Mouse (Mus musculus): ENCODE measurements around the gene Igtp.
"Not testable (repeated sequence)": the region's sequence is repeated elsewhere in the genome, so short reads cannot be mapped to it uniquely, and the experiment has no call there.

Gene Igtp

DNA sequence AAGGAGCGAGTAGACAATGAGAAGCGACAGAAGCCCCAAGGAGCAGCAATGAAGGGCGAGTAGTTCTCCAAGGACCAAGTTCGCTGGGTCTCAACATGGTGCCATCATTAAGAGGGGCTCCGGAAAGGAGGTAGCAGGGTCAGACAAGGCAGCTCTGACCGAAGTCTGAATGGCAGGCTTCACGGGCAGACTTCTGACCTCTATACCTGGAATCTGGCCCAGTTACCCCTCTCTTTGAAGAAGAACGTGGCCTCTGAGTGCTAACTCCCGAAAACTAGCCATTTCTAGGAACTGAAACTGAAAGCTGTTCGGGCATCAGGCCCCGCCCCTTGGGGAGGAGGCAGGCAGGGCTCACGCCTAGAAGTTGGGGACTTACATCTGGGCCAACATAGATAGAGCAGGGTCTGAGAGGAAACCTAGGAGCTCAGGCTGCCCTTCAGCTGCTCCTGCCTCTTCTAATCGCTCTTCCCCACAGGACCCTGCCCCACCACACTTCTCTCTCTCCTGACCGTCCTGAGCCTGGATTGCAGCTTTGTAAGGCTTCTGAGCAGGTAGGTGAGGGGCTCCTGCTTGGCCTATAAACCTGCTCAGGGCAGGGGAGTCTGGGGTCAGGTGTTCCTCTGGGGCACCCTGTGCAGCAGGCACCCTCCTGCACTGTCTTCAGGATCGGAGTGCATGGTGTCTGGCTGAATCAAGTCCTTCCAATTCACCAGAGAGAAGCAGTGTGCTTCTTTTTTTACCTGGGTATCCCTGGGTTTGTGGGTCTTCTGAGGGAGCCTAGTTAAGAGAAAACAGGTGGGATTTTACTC lies at the start of gene Igtp, which contains the start of gene Irgm2:
Gene Igtp, plus strand, starts transcription at position 328 of the 809 bp plus-strand sequence.
Gene Irgm2, plus strand, starts transcription at position 390 of the 809 bp plus-strand sequence.
- DNase-seq, result peak; percentile 79

DNA sequence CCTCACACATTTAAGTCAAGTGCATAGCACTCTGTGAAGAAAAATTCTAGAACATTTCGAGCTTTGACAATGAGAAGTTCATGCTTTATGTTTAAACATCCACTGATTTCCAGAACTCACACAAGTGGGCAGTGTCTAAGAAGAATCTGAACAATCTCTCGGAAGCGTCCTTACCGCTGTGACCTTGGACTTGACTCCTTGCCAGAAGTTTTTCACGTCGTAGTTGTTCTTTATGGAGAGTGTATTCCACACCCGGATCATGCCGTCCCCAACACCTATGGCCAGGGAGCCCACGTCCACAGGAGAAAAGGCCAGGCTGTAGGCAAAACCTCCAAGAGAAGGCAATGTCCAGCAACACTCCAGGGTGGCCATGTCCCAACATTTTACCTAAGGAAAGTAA lies 43.9 kb upstream of the Igtp start:
- DNase-seq, result no peak

DNA sequence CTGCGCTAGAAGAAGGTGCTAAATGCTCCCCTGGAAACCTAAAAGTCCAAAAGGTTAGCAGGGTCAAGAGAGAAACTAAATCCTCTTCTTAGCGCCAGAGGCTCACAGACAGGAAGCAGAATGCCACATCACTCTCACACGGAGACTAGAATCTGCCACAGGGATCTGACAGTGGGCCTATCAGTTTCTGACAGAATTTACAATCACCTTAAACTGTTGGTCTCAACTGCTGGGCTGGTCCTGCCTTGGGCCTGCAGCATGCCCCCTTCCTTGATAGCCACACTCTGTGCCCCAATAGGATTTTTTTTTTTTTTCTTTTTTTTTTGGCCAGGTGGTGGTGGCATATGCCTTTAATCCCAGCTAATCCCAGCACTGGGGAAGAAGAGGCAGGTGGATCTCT lies 42.5 kb upstream of the Igtp start:
- DNase-seq, result no peak

DNA sequence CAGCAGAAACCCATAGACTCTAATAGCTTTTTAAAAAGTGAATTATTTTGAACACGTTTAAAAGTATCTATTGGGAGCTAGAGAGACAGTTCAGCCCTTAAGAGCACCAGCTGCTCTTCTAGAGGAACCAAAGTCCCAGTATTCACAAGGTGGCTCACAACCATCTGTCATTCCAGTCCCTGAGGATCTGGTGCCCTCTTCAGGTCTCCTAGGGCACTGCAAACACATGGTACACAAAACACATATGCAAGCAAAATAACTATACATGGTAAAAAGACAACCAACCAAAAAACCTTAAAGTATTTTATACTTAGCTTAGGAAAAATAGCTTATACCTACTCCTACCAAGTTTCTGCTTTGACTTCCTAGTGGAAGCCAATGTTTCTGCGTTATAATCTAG lies 34.3 kb upstream of the Igtp start:
- no peak for DNase-seq

DNA sequence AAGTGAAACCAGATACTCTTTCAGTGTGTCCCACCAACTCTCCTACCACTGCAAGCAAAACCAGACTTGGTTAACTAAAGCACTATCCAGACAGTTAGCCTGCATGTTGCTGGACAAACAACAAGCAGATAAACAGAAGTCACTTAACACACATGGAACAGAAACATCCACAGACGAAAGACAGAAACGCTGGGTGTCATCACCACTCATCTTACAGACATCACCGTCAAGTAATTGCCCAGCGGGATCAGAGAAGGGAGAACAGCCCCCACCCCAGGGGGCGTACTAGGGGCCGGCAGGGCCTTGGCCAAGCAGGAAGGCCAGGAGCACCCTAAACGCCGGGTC lies 31.6 kb upstream of the Igtp start:
- no peak for DNase-seq

DNA sequence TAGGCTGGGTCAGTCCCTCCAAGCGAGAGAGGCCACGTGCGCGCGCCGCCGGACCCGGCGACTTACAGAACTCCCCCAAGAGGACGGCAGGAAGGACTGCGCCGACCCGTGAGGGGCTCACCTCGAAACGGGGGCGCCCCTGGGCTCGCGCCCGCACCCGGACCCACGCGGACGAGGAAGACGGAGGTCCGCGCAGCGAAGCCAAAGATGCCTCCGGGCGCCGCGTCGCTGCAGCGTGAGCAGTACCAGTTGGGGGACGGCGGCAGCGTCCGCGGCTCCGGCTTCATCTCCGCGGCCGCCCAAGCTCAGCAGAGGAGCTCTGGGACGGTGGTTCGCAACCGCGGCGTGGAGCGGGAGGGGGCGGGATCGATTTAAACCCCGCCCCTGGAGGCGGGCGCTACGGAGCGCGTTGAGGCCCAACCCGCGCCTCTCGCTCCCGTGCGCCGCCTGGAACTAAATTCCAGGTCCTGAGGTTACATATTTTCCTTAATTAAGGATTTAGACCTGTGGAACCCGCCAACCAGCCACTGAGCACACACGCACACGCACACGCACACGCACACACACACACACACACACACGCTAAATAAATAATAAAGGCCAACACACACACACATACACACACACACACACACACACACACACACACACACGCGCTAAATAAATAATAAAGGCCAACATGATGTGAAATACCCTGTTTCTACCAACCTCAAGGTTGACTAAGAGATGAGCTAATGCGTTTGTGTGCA lies 31.0 kb upstream of the Igtp start, which contains the start of gene Gemin5:
Gene Gemin5, minus strand, starts transcription at position 373 of the 749 bp plus-strand sequence.
- peak; percentile 79 for DNase-seq

DNA sequence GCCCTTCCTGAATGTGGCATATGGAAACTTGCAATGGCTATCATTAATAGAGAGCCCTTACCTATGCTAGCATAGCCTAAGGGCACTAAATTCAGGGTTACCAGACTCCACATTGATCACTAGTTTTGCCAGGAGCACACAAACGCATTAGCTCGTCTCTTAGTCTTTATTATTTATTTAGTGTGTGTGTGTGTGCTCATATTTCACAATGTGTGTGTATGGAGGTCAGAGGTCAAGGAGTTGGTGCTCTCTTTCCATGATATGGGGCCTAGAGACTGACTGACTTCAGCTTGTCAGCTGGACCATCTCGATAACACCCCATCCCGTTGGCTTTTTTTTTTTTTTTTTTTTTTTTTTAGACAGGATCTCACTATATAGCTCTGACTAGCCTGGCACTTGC lies 29.7 kb upstream of the Igtp start:
- no peak for DNase-seq

DNA sequence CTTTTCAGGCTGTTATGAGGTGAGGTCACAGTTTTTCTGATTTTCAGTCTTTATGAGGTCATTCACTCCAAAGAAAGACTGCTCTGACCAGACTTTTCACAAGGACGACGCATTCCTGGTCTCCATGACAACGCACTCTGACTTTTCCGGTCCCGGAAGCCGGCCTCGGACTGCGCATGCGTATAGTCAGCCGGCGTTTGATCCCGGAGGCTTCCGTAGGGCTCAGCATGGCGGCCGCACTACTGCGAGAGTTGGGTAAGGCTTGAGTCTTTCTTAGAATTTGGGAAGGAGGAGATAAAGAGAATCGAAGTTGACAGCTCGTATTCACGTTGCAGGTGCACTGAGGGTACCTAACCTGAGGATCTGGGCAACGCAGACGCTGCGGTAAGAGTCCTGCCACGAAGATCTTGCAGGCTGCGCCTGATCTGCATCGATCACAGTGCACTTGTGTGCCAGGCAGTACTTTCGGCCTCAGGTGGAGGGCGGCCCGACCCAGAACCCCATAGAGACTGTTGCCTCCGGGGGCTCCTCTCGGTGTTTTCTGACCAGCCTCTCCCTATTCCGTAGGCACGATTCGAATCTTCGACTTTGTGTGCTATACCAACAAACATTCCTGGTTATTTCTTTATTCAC lies 27.8 kb upstream of the Igtp start, which contains the start of gene Mrpl22:
Gene Mrpl22, plus strand, starts transcription at position 203 of the 633 bp plus-strand sequence.
- DNase-seq, result peak; percentile 95

DNA sequence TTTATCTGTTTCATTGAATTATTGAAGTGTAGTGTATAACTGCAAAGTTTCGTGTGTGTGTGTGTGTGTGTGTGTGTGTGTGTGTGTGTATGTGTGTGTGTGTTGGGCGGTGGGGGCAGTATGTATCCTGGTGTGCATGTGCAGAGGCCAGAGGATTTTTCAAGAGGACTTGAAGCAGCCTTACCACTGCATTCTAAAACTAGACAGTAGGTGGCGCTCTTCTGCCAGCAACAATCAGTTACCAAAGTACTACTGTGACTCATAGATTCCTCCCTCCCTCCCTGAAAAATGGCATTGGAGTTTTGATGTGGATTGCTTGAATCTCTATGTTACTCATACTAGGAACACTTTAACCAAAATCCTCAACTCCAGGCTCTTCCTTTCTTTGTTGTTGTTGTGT lies 19.8 kb upstream of the Igtp start:
- peak; percentile 74 for DNase-seq

DNA sequence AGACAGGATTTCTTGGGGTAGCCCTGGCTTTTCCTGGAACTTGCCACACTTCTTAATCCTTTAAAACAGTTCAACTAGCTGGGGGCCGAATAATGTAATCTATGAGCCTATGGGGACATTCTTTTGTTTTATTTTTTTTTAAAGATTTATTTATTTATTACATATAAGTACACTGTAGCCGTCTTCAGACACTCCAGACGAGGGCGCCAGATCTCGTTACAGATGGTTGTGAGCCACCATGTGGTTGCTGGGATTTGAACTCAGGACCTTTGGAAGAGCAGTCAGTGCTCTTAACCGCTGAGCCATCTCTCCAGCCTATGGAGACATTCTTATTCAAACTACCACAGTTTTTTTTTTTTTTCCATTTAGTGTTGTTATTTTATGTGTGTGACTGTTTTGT lies 19.4 kb upstream of the Igtp start:
- DNase-seq, result not testable (repeated sequence)

DNA sequence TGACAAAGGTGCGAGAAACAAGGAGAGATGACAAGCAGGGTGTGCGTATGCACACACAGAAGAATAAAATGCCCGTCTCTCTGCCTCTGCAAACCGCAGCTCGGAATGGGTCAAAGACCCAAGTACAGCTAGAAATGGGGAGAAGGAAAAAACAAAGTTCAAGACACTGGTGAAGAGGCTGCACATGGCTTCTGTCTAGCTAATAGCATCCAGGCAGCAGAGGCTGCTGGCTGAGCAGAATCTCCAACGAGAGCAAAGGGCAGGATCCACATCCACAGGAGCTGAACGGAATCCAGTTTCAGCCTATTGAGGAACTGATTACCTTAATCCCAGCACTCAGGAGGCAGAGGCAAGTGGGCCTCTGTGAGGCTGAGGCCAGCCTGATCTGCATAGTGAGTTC lies 18.6 kb upstream of the Igtp start:
- DNase-seq, result peak; percentile 72

DNA sequence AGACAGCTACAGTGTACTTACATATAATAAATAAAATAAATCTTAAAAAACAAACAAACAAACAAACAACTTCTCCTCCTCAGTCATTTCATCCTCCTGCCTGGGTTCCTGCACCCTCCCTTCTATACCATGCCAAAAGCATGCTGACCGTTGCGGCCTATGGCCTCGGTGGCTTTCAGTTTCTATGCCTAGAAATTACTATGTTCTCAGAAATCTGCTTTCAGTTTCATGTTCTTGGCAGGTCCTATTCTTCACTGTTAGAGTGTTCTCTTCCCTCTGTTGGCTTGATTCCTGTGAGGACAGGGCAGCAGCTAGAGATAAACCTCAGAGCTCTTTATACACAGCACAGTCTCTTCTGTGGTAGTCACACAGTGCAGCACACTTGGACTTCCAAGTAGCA lies 15.8 kb upstream of the Igtp start:
- DNase-seq, result no peak

DNA sequence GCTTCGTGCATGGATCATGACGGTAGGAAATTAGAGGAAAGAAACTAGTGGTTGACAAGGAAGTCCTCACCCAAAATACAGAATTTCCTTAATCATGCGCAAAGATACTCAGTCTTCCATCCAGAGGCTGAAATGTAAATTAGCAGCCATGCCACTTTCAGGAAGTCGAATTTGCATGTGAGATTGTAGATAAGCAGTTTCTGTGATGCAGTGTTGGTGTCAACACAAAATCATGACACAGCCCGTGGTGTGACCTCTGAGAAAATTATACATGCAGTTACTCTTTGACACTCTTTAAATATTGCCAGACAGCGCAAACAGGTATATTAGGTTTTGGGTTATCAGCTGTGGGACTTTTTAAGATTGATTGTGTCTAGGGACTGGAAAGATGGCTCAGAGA lies 9.7 kb upstream of the Igtp start:
- DNase-seq, result no peak

DNA sequence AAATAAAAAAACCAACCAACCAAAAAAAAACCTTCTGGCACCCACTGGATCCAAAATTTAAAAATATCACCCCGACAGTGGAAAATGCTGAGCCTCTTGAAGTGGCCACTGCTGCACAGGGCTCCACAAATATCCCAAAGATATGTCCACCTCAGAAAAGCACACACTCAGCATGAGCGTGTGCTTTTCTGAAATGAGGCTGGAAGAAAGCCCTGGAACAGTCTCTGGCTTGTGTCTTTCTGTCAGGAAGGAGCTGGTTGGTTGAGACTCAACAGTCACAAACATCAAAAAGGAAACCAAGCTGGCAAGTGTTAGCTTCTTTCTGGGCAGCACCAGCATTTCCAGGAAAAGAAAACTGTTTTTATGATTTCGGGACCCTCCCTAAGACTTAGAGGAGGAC lies 6.0 kb upstream of the Igtp start:
- no peak for DNase-seq

DNA sequence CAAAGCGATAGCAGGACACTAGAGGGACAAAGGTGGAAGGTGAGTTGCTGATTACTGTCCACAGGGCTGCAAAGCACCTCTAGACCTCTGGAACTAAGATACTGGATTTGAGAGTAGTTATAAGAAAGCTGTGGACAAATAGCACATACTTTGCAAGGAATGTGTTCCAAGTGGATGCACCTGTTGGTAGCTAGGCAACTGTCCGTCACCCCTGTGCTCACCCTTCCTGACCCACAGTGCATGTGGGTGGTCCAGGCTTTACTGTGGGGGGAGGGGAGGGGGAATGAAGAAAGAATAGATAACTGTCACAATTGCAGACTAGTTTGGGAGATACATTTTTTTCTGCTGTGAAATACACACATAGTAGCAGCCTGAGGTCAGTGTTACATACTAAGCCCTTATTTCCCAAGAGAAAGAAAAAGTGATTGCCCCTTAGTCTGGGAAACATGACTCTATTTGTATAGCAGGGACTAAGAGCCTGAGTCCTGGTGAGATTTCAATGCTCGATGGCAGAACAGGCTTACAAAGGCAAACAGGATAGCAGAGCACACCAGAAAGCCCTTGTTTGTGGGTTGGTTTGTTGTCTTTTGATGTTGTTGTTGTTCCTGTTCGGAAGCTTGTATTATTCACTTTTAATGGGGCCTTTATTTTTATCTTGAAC lies 5.4 kb upstream of the Igtp start:
- no peak for DNase-seq

DNA sequence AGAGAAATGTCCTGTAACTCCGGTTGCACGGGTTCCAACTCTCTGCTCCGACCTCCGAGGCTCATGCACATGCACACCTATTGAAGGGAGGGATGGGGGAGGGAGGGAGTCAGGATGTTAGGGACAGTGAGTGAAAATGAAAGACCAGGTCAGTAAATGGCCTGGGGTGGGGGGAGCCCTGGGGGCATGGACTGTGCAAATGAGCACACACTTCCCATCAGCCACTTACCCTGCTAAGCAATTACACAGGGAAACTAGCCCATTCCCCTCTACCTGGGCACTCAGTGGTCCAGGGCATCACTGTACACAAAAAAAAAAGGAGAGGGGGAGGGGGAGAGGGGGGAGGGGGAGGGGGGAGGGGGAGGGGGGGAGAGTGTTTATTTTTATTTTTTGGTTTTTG lies 693 bp upstream of the Igtp start:
- no peak for DNase-seq

DNA sequence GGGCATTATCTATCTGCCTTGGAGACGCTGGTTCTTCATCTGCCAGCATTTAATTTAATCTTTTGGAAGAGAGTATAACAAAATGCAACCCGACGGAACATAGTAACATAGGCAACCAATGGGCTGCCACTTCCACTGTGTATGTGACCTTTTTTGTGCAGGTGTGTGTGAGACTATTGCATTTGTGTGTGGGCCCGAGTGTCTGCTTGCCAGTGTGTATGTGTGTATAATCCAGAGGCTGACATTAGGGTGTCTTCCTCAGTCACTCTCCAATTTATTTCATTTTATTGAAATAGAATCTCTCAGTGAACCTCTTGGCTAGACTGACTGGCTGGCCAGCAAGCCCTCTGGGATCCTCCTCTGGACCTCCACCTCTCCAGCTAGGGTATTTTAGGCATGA lies 870 bp downstream of the Igtp start:
- DNase-seq, result no peak

DNA sequence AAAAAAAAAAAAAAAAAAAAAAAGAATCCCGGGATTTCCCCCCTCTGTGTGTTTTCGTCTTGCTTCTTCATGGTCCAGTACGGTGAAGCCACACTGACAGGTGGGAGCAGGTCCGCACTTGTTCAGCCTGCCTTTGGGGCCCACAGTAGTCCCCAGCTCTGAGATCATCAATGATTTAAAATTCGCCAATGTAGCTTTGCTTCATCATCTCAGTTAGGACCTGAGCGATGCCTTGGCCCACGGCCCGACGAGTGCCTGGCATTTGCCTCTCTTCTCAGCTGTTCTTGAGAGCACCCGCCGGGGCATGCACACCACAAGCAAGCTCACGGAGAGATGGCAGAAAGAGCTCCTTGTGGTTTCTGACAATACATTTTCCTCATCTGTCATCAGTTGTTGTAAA lies 1.7 kb downstream of the Igtp start:
- DNase-seq, result no peak

DNA sequence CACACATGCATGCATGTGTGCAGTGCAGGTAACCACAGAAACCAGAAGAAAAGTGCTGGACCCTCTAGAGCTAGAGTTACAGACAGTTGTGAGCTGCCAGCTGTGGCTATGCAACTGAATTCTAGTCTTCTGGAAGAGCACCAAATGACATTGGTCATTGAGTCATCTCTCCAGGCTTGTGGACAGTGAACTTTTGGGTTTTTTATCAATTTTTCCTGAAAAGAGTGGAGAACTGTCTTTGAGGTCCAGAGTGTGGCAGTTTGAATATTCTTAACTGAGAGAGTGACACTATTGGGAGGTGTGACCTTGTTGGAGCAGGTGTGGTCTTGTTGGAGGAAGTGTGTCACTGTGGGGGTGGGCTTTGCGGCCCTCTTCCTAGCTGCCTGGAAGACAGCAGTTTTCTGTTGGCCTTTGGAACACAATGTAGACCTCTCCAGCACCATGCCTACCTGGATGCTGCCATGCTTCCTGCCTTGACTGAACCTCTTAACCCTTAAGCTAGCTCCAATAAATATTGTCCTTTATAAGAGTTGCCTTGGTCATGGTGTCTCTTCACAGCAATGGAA lies 11.0 kb downstream of the Igtp start:
- DNase-seq, result no peak

DNA sequence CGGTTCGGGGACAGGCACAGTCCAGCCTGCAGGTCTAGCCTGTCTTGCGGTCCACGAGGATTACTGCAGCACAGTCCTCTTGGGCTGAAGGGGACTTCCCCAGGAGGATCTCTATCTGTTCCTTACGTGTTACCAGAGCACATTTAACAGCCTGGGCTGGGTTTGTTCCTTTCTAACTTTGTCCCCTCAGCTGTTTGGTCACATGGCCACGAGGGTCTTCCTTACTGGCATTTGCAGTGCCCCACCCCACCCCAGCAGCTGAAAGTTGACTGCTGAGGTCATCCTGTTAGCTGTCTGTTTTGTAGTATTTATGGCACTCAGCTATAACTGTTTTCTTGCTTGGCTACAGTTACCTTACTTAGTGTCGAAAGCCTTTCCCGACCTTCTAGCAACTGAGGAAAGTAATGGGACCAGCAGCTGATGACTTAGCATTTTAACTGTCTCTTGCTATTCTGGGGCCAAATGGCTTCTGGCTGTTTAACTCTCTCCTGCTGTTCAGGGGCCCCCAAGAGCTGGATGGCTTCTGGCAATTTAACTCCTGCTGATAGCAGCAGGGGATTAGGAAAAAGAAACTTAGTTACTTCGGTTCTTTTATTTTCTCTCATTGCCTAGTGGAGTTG lies 11.8 kb downstream of the Igtp start:
- DNase-seq, result no peak

DNA sequence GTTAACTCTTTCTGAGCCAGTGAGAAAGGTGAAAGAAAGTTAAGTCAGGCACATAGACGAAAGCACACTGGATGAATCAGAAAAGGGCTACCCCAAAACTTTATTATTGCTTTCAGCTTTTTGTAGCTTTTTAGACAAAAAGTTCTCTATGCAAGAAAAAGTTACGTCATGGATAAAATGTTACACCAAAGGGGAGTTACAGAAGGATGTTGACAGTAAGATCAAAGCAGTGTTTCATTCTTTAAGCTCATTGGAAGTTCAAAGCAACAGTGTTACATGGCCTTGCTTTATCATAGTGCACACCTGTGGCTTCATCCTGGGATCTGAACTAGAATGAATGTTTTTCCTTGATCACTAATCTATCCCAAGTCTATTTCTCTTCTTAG lies 12.3 kb downstream of the Igtp start:
- no peak for DNase-seq

DNA sequence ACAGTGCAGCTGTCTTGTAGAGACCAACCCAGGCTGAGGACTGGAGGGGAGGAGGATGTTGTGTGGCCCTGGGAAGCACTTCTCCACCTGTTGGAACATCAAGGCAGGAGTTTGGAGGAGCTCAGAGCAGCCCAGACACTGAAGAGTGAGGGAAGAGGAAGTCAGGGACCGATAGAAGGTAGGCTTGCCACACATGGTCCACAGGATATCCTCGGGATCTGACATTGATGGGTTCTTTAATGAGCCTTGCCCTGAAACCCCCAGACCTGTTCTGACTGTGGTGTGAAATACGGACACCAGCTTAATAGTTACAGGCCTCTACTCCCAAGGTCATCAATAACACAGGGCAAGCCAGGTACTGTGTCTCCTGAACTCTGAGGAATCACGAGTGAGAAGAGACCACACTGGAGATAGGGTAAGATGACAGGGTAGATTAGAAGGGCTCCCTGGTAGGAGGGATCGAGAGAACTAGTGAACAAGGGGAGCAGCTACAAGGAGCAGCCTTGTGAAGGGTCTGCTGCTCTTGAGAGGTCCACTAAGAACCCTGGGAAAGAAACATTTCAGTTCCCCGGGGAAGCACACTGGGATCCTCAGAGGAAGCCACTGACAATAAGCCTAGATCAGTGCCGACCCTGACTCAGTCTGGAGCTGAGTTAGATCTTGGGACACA lies 14.5 kb downstream of the Igtp start:
- no peak for DNase-seq
